Comparison of ENCODE assay signal across 25 mouse cellular contexts in the genomic region with DNA sequence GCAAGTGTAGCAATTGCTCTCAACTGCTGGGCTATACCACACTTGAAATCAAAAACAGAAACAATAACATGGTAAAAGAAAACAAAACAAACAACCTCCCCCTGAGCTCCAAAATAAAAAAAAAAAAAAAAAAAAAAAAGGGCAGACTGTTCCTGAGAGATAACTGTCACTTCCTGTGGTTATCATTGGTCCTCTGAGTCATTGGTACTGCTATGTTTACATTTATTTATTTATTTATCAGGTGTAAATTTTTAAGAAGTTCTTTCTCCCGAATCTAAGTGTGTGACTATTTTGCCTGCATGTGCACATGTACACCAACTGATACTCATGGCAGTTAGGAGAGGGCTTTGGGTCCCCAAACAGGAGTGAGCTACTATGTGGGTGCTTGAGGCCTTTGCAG.
DNase-seq lines count a peak whose midpoint lies in the region; ATAC-seq and TF ChIP-seq lines count a peak whose summit lies in the region.
"Had no signal": no experiment of that assay in that cellular context is flagged by ENCODE, and none has a peak within 500 bp of the region (broad histone marks: within the 10 kb centered on the region; RNA-seq: fewer than 3 reads in every experiment).

No protein-coding gene starts in this region.

- peak; percentile 39 for DNase-seq in heart, adult 11 months
- DNase-seq in heart, adult 8-10 months (ENCODE audit: low spot score): no peak
- DNase-seq in G1E (ENCODE audit: low spot score): peak; percentile 8
- DNase-seq: adrenal gland, adult 8-10 months; B cell, adult 2 months; cerebellum, adult 9-11 months; gastrocnemius, postnatal 36 days; heart, postnatal 4 days; kidney, postnatal 36 days; right cerebral cortex, postnatal 25 days; spleen, adult 18-20 months had no signal

- H3K36me3 ChIP-seq in G1E (replicated peaks): peaks cover 6% of the 10 kb centered on the region
- peaks cover 2% of the 10 kb centered on the region; the same call in 1 of the 2 replicates for H3K36me3 ChIP-seq in hindbrain, embryonic 12.5 days
- H3K36me3 ChIP-seq: embryonic facial prominence, embryonic 10.5 days; forebrain, embryonic 15.5 days; heart, embryonic 10.5 days; hindbrain, embryonic 15.5 days; midbrain, embryonic 15.5 days; neural tube, embryonic 12.5 days had no signal

- H3K9ac ChIP-seq in hindbrain, embryonic 12.5 days: no peak overlapping the region
- H3K9ac ChIP-seq: forebrain, embryonic 15.5 days; hindbrain, embryonic 15.5 days; kidney, embryonic 15.5 days; limb, embryonic 13.5 days; midbrain, embryonic 15.5 days; neural tube, embryonic 12.5 days had no signal

- peak; percentile 28; the same call in 1 of the 2 replicates for ATAC-seq in G1E (ENCODE audit: extremely low read depth, insufficient number of reproducible peaks, low FRiP score, poor library complexity, severe bottlenecking)
- peak; percentile 42; the same call in 1 of the 2 replicates for ATAC-seq in common myeloid progenitor, adult 5-6 weeks (replicated peaks; ENCODE audit: low read depth, poor library complexity, severe bottlenecking)
- ATAC-seq in megakaryocyte-erythroid progenitor cell, adult 5-6 weeks (replicated peaks; ENCODE audit: low FRiP score, low TSS enrichment, poor library complexity, severe bottlenecking): peak; percentile 65
- ATAC-seq in granulocyte monocyte progenitor cell, adult 5-6 weeks (replicated peaks; ENCODE audit: poor library complexity, severe bottlenecking): no peak
- ATAC-seq in hindbrain, embryonic 12.5 days (ENCODE audit: low FRiP score): no peak
- ATAC-seq: forebrain, embryonic 15.5 days; intestine, postnatal 0 days; lung, postnatal 0 days; midbrain, embryonic 15.5 days had no signal

- no peak overlapping the region; the same call in 1 of the 2 replicates for H3K4me3 ChIP-seq in G1E (ENCODE audit: low read depth, low read length)
- no peak overlapping the region for H3K4me3 ChIP-seq in hindbrain, embryonic 12.5 days
- H3K4me3 ChIP-seq: embryonic facial prominence, embryonic 10.5 days; forebrain, embryonic 15.5 days; heart, embryonic 10.5 days; hindbrain, embryonic 15.5 days; kidney, embryonic 15.5 days; limb, embryonic 13.5 days; midbrain, embryonic 15.5 days; neural tube, embryonic 12.5 days had no signal

- H3K27me3 ChIP-seq in G1E (ENCODE audit: insufficient read depth, low read length): no peaks in the 10 kb centered on the region
- H3K27me3 ChIP-seq in hindbrain, embryonic 12.5 days: no peaks in the 10 kb centered on the region
- H3K27me3 ChIP-seq: forebrain, embryonic 15.5 days; hindbrain, embryonic 15.5 days; kidney, embryonic 15.5 days; limb, embryonic 13.5 days; midbrain, embryonic 15.5 days; neural tube, embryonic 12.5 days had no signal

- H3K4me1 ChIP-seq in G1E (ENCODE audit: insufficient read depth, low read depth, low read length): peaks cover 28% of the 10 kb centered on the region
- no peaks in the 10 kb centered on the region for H3K4me1 ChIP-seq in hindbrain, embryonic 12.5 days
- H3K4me1 ChIP-seq: forebrain, embryonic 15.5 days; hindbrain, embryonic 15.5 days; kidney, embryonic 15.5 days; midbrain, embryonic 15.5 days; neural tube, embryonic 12.5 days had no signal

- no peaks in the 10 kb centered on the region for H3K9me3 ChIP-seq in G1E (replicated peaks)
- H3K9me3 ChIP-seq in hindbrain, embryonic 12.5 days (replicated peaks): no peaks in the 10 kb centered on the region
- H3K9me3 ChIP-seq: embryonic facial prominence, embryonic 10.5 days; forebrain, embryonic 15.5 days; heart, embryonic 10.5 days; hindbrain, embryonic 15.5 days; kidney, embryonic 15.5 days; limb, embryonic 13.5 days; midbrain, embryonic 15.5 days; neural tube, embryonic 12.5 days had no signal

- H3K4me2 ChIP-seq in hindbrain, embryonic 12.5 days (replicated peaks): no peak overlapping the region
- H3K4me2 ChIP-seq: forebrain, embryonic 15.5 days; hindbrain, embryonic 15.5 days; kidney, embryonic 15.5 days; limb, embryonic 13.5 days; midbrain, embryonic 15.5 days; neural tube, embryonic 12.5 days had no signal

- no peak for TF ChIP-seq CTCF in G1E (IDR thresholded peaks at IDR 0.05; ENCODE audit: low read depth, low read length)

- H3K27ac ChIP-seq in hindbrain, embryonic 12.5 days: no peak overlapping the region
- H3K27ac ChIP-seq: embryonic facial prominence, embryonic 10.5 days; forebrain, embryonic 15.5 days; heart, embryonic 10.5 days; hindbrain, embryonic 15.5 days; kidney, embryonic 15.5 days; limb, embryonic 13.5 days; midbrain, embryonic 15.5 days; neural tube, embryonic 12.5 days had no signal

- 64% methylated on average over 1 of the region's 1 CpGs for WGBS in hindbrain, embryonic 12.5 days

Comparison
In these comparisons a context has a peak if more than half of its experiments do, and no peak if none do; other contexts are left out.
1. ATAC-seq: peak in G1E (single experiment), common myeloid progenitor, adult 5-6 weeks (single experiment) and megakaryocyte-erythroid progenitor cell, adult 5-6 weeks (single experiment); none in granulocyte monocyte progenitor cell, adult 5-6 weeks (single experiment) and hindbrain, embryonic 12.5 days (single experiment).